Mouse (Mus musculus): ENCODE measurements around the gene Rel.

GRCm38 (mm10) chr11:23726441-23726840 is 44.3 kb downstream of the Rel start:
- TF ChIP-seq CTCF (IDR thresholded peaks at IDR 0.05; ENCODE audit: low read depth, low read length), result no peak
- TF ChIP-seq POLR2A (IDR thresholded peaks at IDR 0.05; ENCODE audit: extremely low read depth, insufficient read depth, low read length), result no peak

Data from liver, adult 2 months (tissue).